Mouse (Mus musculus) embryonic facial prominence, embryonic 14.5 days (tissue): ENCODE data around the gene Grk2. TPM values are rescaled to one million over a fixed set of nuclear protein-coding genes. Genes with fewer than 3 reads are reported as not detected.

Experiments
- microRNA-seq: library from miRNA; unstranded; fragments of <30 nt; microRNA quantifications from one replicate; pipeline ENCODE4, GENCODE M21; 2016; ENCODE audit warnings: borderline number of aligned reads
- polyA plus RNA-seq: library from polyadenylated mRNA; unstranded; fragments of >200 nt; fragmentation: Nextera tagmentation; extraction: Ambion mirVana; gene quantifications from 2 replicates; pipeline ENCODE4 v1.2.1, GENCODE M21; 2014

The Grk2 gene
- polyA plus RNA-seq, 1 experiment from 2014 or later: 18.9 TPM

Small RNA genes lying within 50 kb of the gene (microRNA-seq; reads per million reads assigned to microRNA genes)
- gene Mir6985: 0.50 reads per million

Other genes with a start within 250 kb of the Grk2 start
- 0.35 TPM in 1 of 2 replicates, not detected in the other for gene Gstp3, start 246.7 kb downstream of the Grk2 start, polyA plus RNA-seq
- not detected in 2 replicates for gene Cabp2, start 224.6 kb downstream of the Grk2 start, polyA plus RNA-seq
- 66.1 and 68.6 TPM in 2 replicates for gene Cdk2ap2, start 209.0 kb downstream of the Grk2 start, polyA plus RNA-seq
- 5.6 and 6.6 TPM in 2 replicates for gene Pitpnm1, start 206.2 kb downstream of the Grk2 start, polyA plus RNA-seq
- 81.9 and 88.6 TPM in 2 replicates for gene Aip, start 180.4 kb downstream of the Grk2 start, polyA plus RNA-seq
- 0.08 TPM in 1 of 2 replicates, not detected in the other for gene Gpr152, start 166.4 kb downstream of the Grk2 start, polyA plus RNA-seq
- gene Cabp4, start 162.2 kb downstream of the Grk2 start, polyA plus RNA-seq: 0.12 TPM in 1 of 2 replicates, not detected in the other
- gene Coro1b, start 157.6 kb downstream of the Grk2 start, polyA plus RNA-seq: 139 and 162 TPM in 2 replicates
- gene Ptprcap, start 152.6 kb downstream of the Grk2 start, polyA plus RNA-seq: 5.1 and 6.7 TPM in 2 replicates
- gene Rps6kb2, start 142.9 kb downstream of the Grk2 start, polyA plus RNA-seq: 34.1 and 43.2 TPM in 2 replicates
- 4.3 and 5.3 TPM in 2 replicates for gene Carns1, start 130.7 kb downstream of the Grk2 start, polyA plus RNA-seq
- 3.6 and 3.8 TPM in 2 replicates for gene Tbc1d10c, start 114.9 kb downstream of the Grk2 start, polyA plus RNA-seq
- gene Ppp1ca, start 114.2 kb downstream of the Grk2 start, polyA plus RNA-seq: 744 and 800 TPM in 2 replicates
- 28.9 and 32.4 TPM in 2 replicates for gene Rad9a, start 104.6 kb downstream of the Grk2 start, polyA plus RNA-seq
- gene Clcf1, start 92.0 kb downstream of the Grk2 start, polyA plus RNA-seq: 6.0 and 6.3 TPM in 2 replicates
- not detected in 2 replicates for gene AC109138.7, start 91.9 kb downstream of the Grk2 start, polyA plus RNA-seq
- 28.1 and 31.3 TPM in 2 replicates for gene Pold4, start 74.3 kb downstream of the Grk2 start, polyA plus RNA-seq
- 16.3 and 16.6 TPM in 2 replicates for gene Ssh3, start 37.0 kb downstream of the Grk2 start, polyA plus RNA-seq
- gene Ankrd13d, start 23.1 kb downstream of the Grk2 start, polyA plus RNA-seq: 7.6 and 9.0 TPM in 2 replicates
- gene Kdm2a, start 92.1 kb upstream of the Grk2 start, polyA plus RNA-seq: 48.3 and 52.6 TPM in 2 replicates
- 30.0 and 40.4 TPM in 2 replicates for gene Rhod, start 133.2 kb upstream of the Grk2 start, polyA plus RNA-seq
- 0.90 and 1.9 TPM in 2 replicates for gene Syt12, start 171.2 kb upstream of the Grk2 start, polyA plus RNA-seq
- gene 2010003K11Rik, start 192.4 kb upstream of the Grk2 start, polyA plus RNA-seq: not detected in 2 replicates
- gene Pcx, start 204.2 kb upstream of the Grk2 start, polyA plus RNA-seq: 18.4 TPM in 2 replicates